Mouse (Mus musculus): ENCODE measurements at regions not wholly inside any gene's neighbourhood (a gene's known extent, or its start where the extent isn't known, plus 50 kb on each side); places are given as distances from the start of the nearest gene placed in this dataset.

- TF ChIP-seq CTCF (conservative IDR thresholded peaks at IDR 0.05; ENCODE audit: insufficient read depth, insufficient read length, low read depth, low read length) (no peak), POLR2A (IDR thresholded peaks at IDR 0.05; ENCODE audit: low read depth, low read length) (no peak)
Observed at GRCm38 (mm10) chr7:39862835-39863234, 345.3 kb downstream of the Zfp619 start.

All from kidney, adult 2 months (tissue).